Mouse (Mus musculus): Measurements from ENCODE around the gene Vmn1r23. TPM values are rescaled to one million over a fixed set of nuclear protein-coding genes. Genes with fewer than 3 reads are reported as not detected.

Vmn1r23 gene
- polyA plus RNA-seq (2015; fragmentation: Nextera tagmentation; extraction: Ambion mirVana): not detected in 2 replicates

GRCm38 (mm10) chr6:57926738-57927137 lies at the start of gene Vmn1r23:
Gene Vmn1r23, minus strand, starts transcription at chr6:57926838.

GRCm38 (mm10) chr6:57961403-57961802 lies 34.8 kb upstream of the Vmn1r23 start, which contains the start of gene Vmn1r24:
Gene Vmn1r24, minus strand, starts transcription at chr6:57961503.

GRCm38 (mm10) chr6:57907928-57908327 lies 18.7 kb downstream of the Vmn1r23 start, which contains the start of gene Vmn1r22:
Gene Vmn1r22, minus strand, starts transcription at chr6:57908028.

Other genes starting within 250 kb of the Vmn1r23 start
- 15.4 and 15.6 TPM in 2 replicates for gene Pyurf, start 234.8 kb downstream of the Vmn1r23 start, polyA plus RNA-seq (2015; fragmentation: Nextera tagmentation; extraction: Ambion mirVana)
- gene Lancl2, start 224.3 kb downstream of the Vmn1r23 start, polyA plus RNA-seq (2015; fragmentation: Nextera tagmentation; extraction: Ambion mirVana): 8.6 and 10.3 TPM in 2 replicates
- gene Vopp1, start 101.7 kb downstream of the Vmn1r23 start, polyA plus RNA-seq (2015; fragmentation: Nextera tagmentation; extraction: Ambion mirVana): 22.1 and 22.7 TPM in 2 replicates
- not detected in 2 replicates for gene Vmn1r21, start 76.5 kb downstream of the Vmn1r23 start, polyA plus RNA-seq (2015; fragmentation: Nextera tagmentation; extraction: Ambion mirVana)
- not detected in 2 replicates for gene Vmn1r22, start 18.8 kb downstream of the Vmn1r23 start, polyA plus RNA-seq (2015; fragmentation: Nextera tagmentation; extraction: Ambion mirVana)
- not detected in 2 replicates for gene Vmn1r24, start 34.7 kb upstream of the Vmn1r23 start, polyA plus RNA-seq (2015; fragmentation: Nextera tagmentation; extraction: Ambion mirVana)
- gene Vmn1r25, start 54.0 kb upstream of the Vmn1r23 start, polyA plus RNA-seq (2015; fragmentation: Nextera tagmentation; extraction: Ambion mirVana): not detected in 2 replicates
- gene Vmn1r26, start 88.3 kb upstream of the Vmn1r23 start, polyA plus RNA-seq (2015; fragmentation: Nextera tagmentation; extraction: Ambion mirVana): not detected in 2 replicates

All from urinary bladder, postnatal 0 days (tissue).